Comparison of ENCODE assay signal across 8 mouse cellular contexts in the genomic region with DNA sequence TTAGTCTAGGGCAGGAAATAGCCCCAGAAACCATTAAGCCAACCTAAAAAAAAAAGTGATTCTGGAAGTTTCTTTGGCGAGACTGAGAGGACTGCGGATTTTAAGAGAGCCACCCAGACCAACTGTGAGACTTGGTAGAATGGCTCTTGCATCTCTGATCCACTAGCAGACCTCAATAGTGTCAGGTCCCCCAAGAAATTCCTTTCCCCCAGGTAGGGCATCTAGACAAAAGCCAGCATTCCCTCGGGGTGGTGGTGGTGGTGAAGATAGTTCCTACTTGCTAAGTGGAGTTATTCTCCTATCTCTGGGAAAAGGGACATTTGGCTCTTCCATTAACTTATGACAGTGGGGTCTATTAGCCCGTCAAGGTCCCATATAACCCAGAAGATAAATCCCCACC. TPM values are rescaled to one million over a fixed set of nuclear protein-coding genes. Genes with fewer than 3 reads are reported as not detected.
DNase-seq lines count a peak whose midpoint lies in the region; ATAC-seq and TF ChIP-seq lines count a peak whose summit lies in the region.

No protein-coding gene starts in this region.

- peak overlapping the region; percentile 75 for H3K4me2 ChIP-seq in heart, embryonic 12.5 days
- peak overlapping the region; percentile 80 for H3K4me2 ChIP-seq in forebrain, postnatal 0 days (ENCODE audit: low read depth)
- H3K4me2 ChIP-seq in liver, postnatal 0 days (ENCODE audit: low read depth, low read length): peak overlapping the region; percentile 98

- WGBS in heart, embryonic 12.5 days: 31% methylated on average over 4 of the region's 4 CpGs
- WGBS in forebrain, postnatal 0 days: 39% methylated on average over 4 of the region's 4 CpGs
- 29% methylated on average over 4 of the region's 4 CpGs for WGBS in liver, postnatal 0 days (ENCODE audit: insufficient replicate concordance)

- TF ChIP-seq CTCF in E14TG2a.4 (conservative IDR thresholded peaks at IDR 0.05; ENCODE audit: low read length): no peak
- TF ChIP-seq CTCF in forebrain, postnatal 0 days (IDR thresholded peaks at IDR 0.05; ENCODE audit: low read depth): no peak
- TF ChIP-seq CTCF in liver, postnatal 0 days (IDR thresholded peaks at IDR 0.05; ENCODE audit: low read depth): no peak

- H3K4me3 ChIP-seq in heart, embryonic 12.5 days: peak overlapping the region; percentile 96
- peak overlapping the region; percentile 99 for H3K4me3 ChIP-seq in E14TG2a.4 (replicated peaks; ENCODE audit: low read length)
- H3K4me3 ChIP-seq in forebrain, postnatal 0 days (ENCODE audit: low read depth, low read length): peak overlapping the region; percentile 78
- peak overlapping the region; percentile 94 for H3K4me3 ChIP-seq in liver, postnatal 0 days (ENCODE audit: low read depth, low read length)

- no peaks in the 10 kb centered on the region for H3K9me3 ChIP-seq in heart, embryonic 12.5 days (replicated peaks)
- no peaks in the 10 kb centered on the region for H3K9me3 ChIP-seq in E14TG2a.4 (ENCODE audit: low read length)
- H3K9me3 ChIP-seq in forebrain, postnatal 0 days (ENCODE audit: low read length): no peaks in the 10 kb centered on the region
- no peaks in the 10 kb centered on the region for H3K9me3 ChIP-seq in liver, postnatal 0 days (ENCODE audit: low read length)

- intact Hi-C loops in heart, postnatal 10 days (cut with DNase I): no loop called here

- TF ChIP-seq EP300 in liver, postnatal 0 days (IDR thresholded peaks at IDR 0.05; ENCODE audit: low read depth): no peak

- H3K27me3 ChIP-seq in heart, embryonic 12.5 days (replicated peaks): no peaks in the 10 kb centered on the region
- peaks cover 21% of the 10 kb centered on the region for H3K27me3 ChIP-seq in E14TG2a.4 (ENCODE audit: insufficient read depth, low read length)
- no peaks in the 10 kb centered on the region for H3K27me3 ChIP-seq in forebrain, postnatal 0 days (ENCODE audit: insufficient read depth, low read length)
- H3K27me3 ChIP-seq in liver, postnatal 0 days (ENCODE audit: insufficient read depth, low read length): no peaks in the 10 kb centered on the region

- no peaks in the 10 kb centered on the region for H3K36me3 ChIP-seq in heart, embryonic 12.5 days
- no peaks in the 10 kb centered on the region for H3K36me3 ChIP-seq in E14TG2a.4 (ENCODE audit: insufficient read depth, low read length)
- H3K36me3 ChIP-seq in forebrain, postnatal 0 days (ENCODE audit: insufficient read depth): no peaks in the 10 kb centered on the region
- H3K36me3 ChIP-seq in liver, postnatal 0 days (replicated peaks; ENCODE audit: insufficient read depth, low read length): no peaks in the 10 kb centered on the region

- H3K9ac ChIP-seq in heart, embryonic 12.5 days: peak overlapping the region; percentile 70
- peak overlapping the region; percentile 94 for H3K9ac ChIP-seq in forebrain, postnatal 0 days
- H3K9ac ChIP-seq in liver, postnatal 0 days (replicated peaks): peak overlapping the region; percentile 79

- H3K27ac ChIP-seq in heart, embryonic 12.5 days (ENCODE audit: poor library complexity, severe bottlenecking): peak overlapping the region; percentile 76
- H3K27ac ChIP-seq in forebrain, postnatal 0 days (ENCODE audit: low read depth, low read length): peak overlapping the region; percentile 76
- peak overlapping the region; percentile 92 for H3K27ac ChIP-seq in liver, postnatal 0 days (ENCODE audit: low read depth)

- H3K4me1 ChIP-seq in heart, embryonic 12.5 days (replicated peaks): peaks cover 32% of the 10 kb centered on the region
- peaks cover 24% of the 10 kb centered on the region for H3K4me1 ChIP-seq in E14TG2a.4 (replicated peaks; ENCODE audit: low read depth, low read length)
- H3K4me1 ChIP-seq in forebrain, postnatal 0 days (ENCODE audit: insufficient read depth): no peaks in the 10 kb centered on the region
- H3K4me1 ChIP-seq in liver, postnatal 0 days (ENCODE audit: insufficient read depth): peaks cover 29% of the 10 kb centered on the region

- DNase-seq in heart, postnatal 10 days: no peak
- DNase-seq in forebrain, postnatal 0 days: no peak
- DNase-seq in liver, postnatal 0 days: no peak
- no peak for DNase-seq in urinary bladder, postnatal 14 days (ENCODE audit: low spot score)
- no peak for DNase-seq in embryo, embryonic 9.5 days (ENCODE audit: extremely low spot score)
- no peak for DNase-seq in testis, postnatal 14 days (ENCODE audit: low spot score)

- ATAC-seq in heart, embryonic 12.5 days (ENCODE audit: insufficient number of reproducible peaks, low FRiP score): no peak
- no peak for ATAC-seq in forebrain, postnatal 0 days
- ATAC-seq in liver, postnatal 0 days: no peak

RNA-seq across cellular contexts. Expression of gene Dnajc3, which starts 0.8 kb away (rescaled TPM):
- 32.7 and 33.1 TPM in 2 replicates for polyA plus RNA-seq in heart, embryonic 12.5 days (2016; fragmentation: Nextera tagmentation; extraction: Ambion mirVana)
- 10 to 100 TPM; 26.4 to 27.1 TPM for total RNA-seq in heart, postnatal 10 days (2021)
- total RNA-seq in forebrain, postnatal 0 days (2014; rRNA removed): 24.1 and 27.0 TPM in 2 replicates
- 15.5 and 19.4 TPM in 2 replicates for polyA plus RNA-seq in forebrain, postnatal 0 days (2015; fragmentation: Nextera tagmentation; extraction: Ambion mirVana)
- polyA plus RNA-seq in liver, postnatal 0 days (2015; fragmentation: Nextera tagmentation; extraction: Ambion mirVana): 53.6 and 55.3 TPM in 2 replicates

RNA-seq across cellular contexts. Expression of gene Dzip1, which starts 11.7 kb away (rescaled TPM):
- 9.3 and 10.1 TPM in 2 replicates for polyA plus RNA-seq in heart, embryonic 12.5 days (2016; fragmentation: Nextera tagmentation; extraction: Ambion mirVana)
- total RNA-seq in heart, postnatal 10 days (2021): 1 to 10 TPM; 4.0 to 5.4 TPM
- 187 and 205 TPM in 2 replicates for total RNA-seq in forebrain, postnatal 0 days (2014; rRNA removed)
- 30.8 and 48.2 TPM in 2 replicates for polyA plus RNA-seq in forebrain, postnatal 0 days (2015; fragmentation: Nextera tagmentation; extraction: Ambion mirVana)
- polyA plus RNA-seq in liver, postnatal 0 days (2015; fragmentation: Nextera tagmentation; extraction: Ambion mirVana): 0.42 and 0.75 TPM in 2 replicates
